14 mouse cellular contexts compared by ENCODE assay signal in genomic region chr4:128755064-128755463, GRCm38 (mm10). TPM values are rescaled to one million over a fixed set of nuclear protein-coding genes. Genes with fewer than 3 reads are reported as not detected.
DNase-seq lines count a peak whose midpoint lies in the region; ATAC-seq lines count a peak whose summit lies in the region.
"Had no signal": no experiment of that assay in that cellular context is flagged by ENCODE, and none has a peak within 500 bp of the region (broad histone marks: within the 10 kb centered on the region; RNA-seq: fewer than 3 reads in every experiment).

TSS of gene A3galt2 (plus strand) at chr4:128755364.

- H3K27me3 ChIP-seq in embryonic facial prominence, embryonic 10.5 days (replicated peaks; ENCODE audit: low read depth, poor library complexity, severe bottlenecking) = no peaks in the 10 kb centered on the region
- H3K27me3 ChIP-seq in forebrain, embryonic 12.5 days = no peaks in the 10 kb centered on the region
- H3K27me3 ChIP-seq in hindbrain, embryonic 15.5 days = no peaks in the 10 kb centered on the region
- H3K27me3 ChIP-seq in midbrain, embryonic 13.5 days = no peaks in the 10 kb centered on the region
- H3K27me3 ChIP-seq in liver, embryonic 11.5 days (replicated peaks; ENCODE audit: control insufficient read depth, insufficient read depth, low read length) = no peaks in the 10 kb centered on the region
- no peaks in the 10 kb centered on the region for H3K27me3 ChIP-seq in kidney, embryonic 16.5 days (ENCODE audit: insufficient read depth, low read length)
- H3K27me3 ChIP-seq: liver, embryonic 12.5 days had no signal

- DNase-seq in embryonic facial prominence, embryonic 10.5 days (ENCODE audit: low spot score) = no peak
- no peak for DNase-seq in spleen, postnatal 10 days (ENCODE audit: low spot score in 2 of 2)
- DNase-seq in liver, embryonic 11.5 days (ENCODE audit: low spot score) = no peak
- DNase-seq in cerebellum, adult 8-10 months = no peak
- DNase-seq: gastrocnemius, postnatal 14 days; kidney, postnatal 14 days; lung, postnatal 36 days; thymus, adult 18-20 months had no signal

- H3K36me3 ChIP-seq in embryonic facial prominence, embryonic 10.5 days (replicated peaks) = peaks cover 58% of the 10 kb centered on the region
- H3K36me3 ChIP-seq in forebrain, embryonic 12.5 days (replicated peaks) = peaks cover 55% of the 10 kb centered on the region
- peaks cover 32% of the 10 kb centered on the region for H3K36me3 ChIP-seq in hindbrain, embryonic 15.5 days
- peaks cover 44% of the 10 kb centered on the region for H3K36me3 ChIP-seq in midbrain, embryonic 13.5 days
- H3K36me3 ChIP-seq in liver, embryonic 11.5 days (ENCODE audit: control insufficient read depth, insufficient read depth, low read length) = peaks cover 22% of the 10 kb centered on the region; the same call in 1 of the 2 replicates
- peaks cover 35% of the 10 kb centered on the region for H3K36me3 ChIP-seq in kidney, embryonic 16.5 days (ENCODE audit: insufficient read depth, low read length)

- no peak for ATAC-seq in forebrain, embryonic 12.5 days (ENCODE audit: low FRiP score)
- ATAC-seq in hindbrain, embryonic 15.5 days (ENCODE audit: low FRiP score, low read depth) = no peak
- no peak for ATAC-seq in midbrain, embryonic 13.5 days
- no peak for ATAC-seq in liver, embryonic 11.5 days (replicated peaks; ENCODE audit: low FRiP score)
- ATAC-seq in kidney, embryonic 16.5 days (ENCODE audit: low FRiP score, low TSS enrichment) = no peak
- ATAC-seq: liver, embryonic 12.5 days had no signal

- no peak within 1 kb of the TSS for H3K4me2 ChIP-seq in forebrain, embryonic 12.5 days
- no peak within 1 kb of the TSS for H3K4me2 ChIP-seq in hindbrain, embryonic 15.5 days
- no peak within 1 kb of the TSS for H3K4me2 ChIP-seq in midbrain, embryonic 13.5 days (replicated peaks)
- no peak within 1 kb of the TSS for H3K4me2 ChIP-seq in liver, embryonic 11.5 days
- H3K4me2 ChIP-seq in kidney, embryonic 16.5 days (replicated peaks; ENCODE audit: low read depth, low read length) = no peak within 1 kb of the TSS
- H3K4me2 ChIP-seq: heart, embryonic 11.5 days; liver, embryonic 12.5 days had no signal

- no peak within 1 kb of the TSS; the same call in 1 of the 2 replicates for H3K9ac ChIP-seq in forebrain, embryonic 12.5 days
- H3K9ac ChIP-seq in hindbrain, embryonic 15.5 days = no peak within 1 kb of the TSS
- H3K9ac ChIP-seq in midbrain, embryonic 13.5 days (replicated peaks) = no peak within 1 kb of the TSS
- H3K9ac ChIP-seq in liver, embryonic 11.5 days (ENCODE audit: low read depth, low read length) = no peak within 1 kb of the TSS
- no peak within 1 kb of the TSS for H3K9ac ChIP-seq in kidney, embryonic 16.5 days (replicated peaks; ENCODE audit: low read length)
- H3K9ac ChIP-seq: liver, embryonic 12.5 days had no signal

- 71% methylated on average over 3 of the region's 3 CpGs for WGBS in embryonic facial prominence, embryonic 10.5 days
- WGBS in forebrain, embryonic 12.5 days = 78% methylated on average over 3 of the region's 3 CpGs
- WGBS in hindbrain, embryonic 15.5 days = 75% methylated on average over 3 of the region's 3 CpGs
- 80% methylated on average over 3 of the region's 3 CpGs for WGBS in midbrain, embryonic 13.5 days
- WGBS in liver, embryonic 11.5 days = 84% methylated on average over 3 of the region's 3 CpGs
- WGBS in kidney, embryonic 16.5 days = 53% methylated on average over 3 of the region's 3 CpGs

- H3K4me1 ChIP-seq in embryonic facial prominence, embryonic 10.5 days = peaks cover 22% of the 10 kb centered on the region
- peaks cover 14% of the 10 kb centered on the region for H3K4me1 ChIP-seq in forebrain, embryonic 12.5 days
- no peaks in the 10 kb centered on the region for H3K4me1 ChIP-seq in hindbrain, embryonic 15.5 days (replicated peaks)
- peaks cover 15% of the 10 kb centered on the region; the same call in 1 of the 2 replicates for H3K4me1 ChIP-seq in midbrain, embryonic 13.5 days (replicated peaks)
- H3K4me1 ChIP-seq in liver, embryonic 11.5 days (replicated peaks; ENCODE audit: control insufficient read depth, insufficient read depth, low read length) = peaks cover 8% of the 10 kb centered on the region
- H3K4me1 ChIP-seq in kidney, embryonic 16.5 days (ENCODE audit: insufficient read depth, low read length) = peaks cover 10% of the 10 kb centered on the region; the same call in 1 of the 2 replicates

- H3K4me3 ChIP-seq in embryonic facial prominence, embryonic 10.5 days = no peak within 1 kb of the TSS
- no peak within 1 kb of the TSS for H3K4me3 ChIP-seq in forebrain, embryonic 12.5 days (replicated peaks)
- H3K4me3 ChIP-seq in hindbrain, embryonic 15.5 days = no peak within 1 kb of the TSS
- no peak within 1 kb of the TSS for H3K4me3 ChIP-seq in midbrain, embryonic 13.5 days (replicated peaks)
- H3K4me3 ChIP-seq in liver, embryonic 11.5 days (ENCODE audit: low read depth, low read length) = no peak within 1 kb of the TSS
- H3K4me3 ChIP-seq in kidney, embryonic 16.5 days (ENCODE audit: low read length) = no peak within 1 kb of the TSS
- H3K4me3 ChIP-seq: liver, embryonic 12.5 days had no signal

- H3K9me3 ChIP-seq in embryonic facial prominence, embryonic 10.5 days = no peaks in the 10 kb centered on the region
- H3K9me3 ChIP-seq in forebrain, embryonic 12.5 days = no peaks in the 10 kb centered on the region
- no peaks in the 10 kb centered on the region for H3K9me3 ChIP-seq in hindbrain, embryonic 15.5 days
- no peaks in the 10 kb centered on the region for H3K9me3 ChIP-seq in midbrain, embryonic 13.5 days
- no peaks in the 10 kb centered on the region for H3K9me3 ChIP-seq in liver, embryonic 11.5 days (ENCODE audit: control insufficient read depth, low read length)
- no peaks in the 10 kb centered on the region for H3K9me3 ChIP-seq in kidney, embryonic 16.5 days (ENCODE audit: low read length)
- H3K9me3 ChIP-seq: liver, embryonic 12.5 days had no signal

- H3K27ac ChIP-seq in embryonic facial prominence, embryonic 10.5 days (replicated peaks) = peak within 1 kb of the TSS; percentile 59
- peak within 1 kb of the TSS; percentile 69 for H3K27ac ChIP-seq in forebrain, embryonic 12.5 days
- peak within 1 kb of the TSS; percentile 18; the same call in 1 of the 2 replicates for H3K27ac ChIP-seq in hindbrain, embryonic 15.5 days (replicated peaks)
- peak within 1 kb of the TSS; percentile 76 for H3K27ac ChIP-seq in midbrain, embryonic 13.5 days
- no peak within 1 kb of the TSS for H3K27ac ChIP-seq in liver, embryonic 11.5 days (ENCODE audit: low read depth, low read length)
- H3K27ac ChIP-seq in kidney, embryonic 16.5 days (ENCODE audit: low read length) = no peak within 1 kb of the TSS
- H3K27ac ChIP-seq: liver, embryonic 12.5 days had no signal

RNA-seq across cellular contexts. Expression of gene A3galt2, which starts in this region (rescaled TPM):
- 0.09 and 0.12 TPM in 2 replicates for polyA plus RNA-seq in embryonic facial prominence, embryonic 10.5 days (2016; fragmentation: Nextera tagmentation; extraction: Ambion mirVana)
- 0.38 and 0.57 TPM in 2 replicates for polyA plus RNA-seq in forebrain, embryonic 12.5 days (2016; fragmentation: Nextera tagmentation; extraction: Ambion mirVana)
- 0.18 and 0.24 TPM in 2 replicates for polyA plus RNA-seq in hindbrain, embryonic 15.5 days (2015; fragmentation: Nextera tagmentation; extraction: Ambion mirVana)
- polyA plus RNA-seq in midbrain, embryonic 13.5 days (2015; fragmentation: Nextera tagmentation; extraction: Ambion mirVana) = 0.23 and 0.58 TPM in 2 replicates
- polyA plus RNA-seq in liver, embryonic 11.5 days (2014; fragmentation: Nextera tagmentation; extraction: Ambion mirVana) = 0.14 TPM in 1 of 2 replicates, not detected in the other
- 0.24 and 0.35 TPM in 2 replicates for polyA plus RNA-seq in kidney, embryonic 16.5 days (2015; fragmentation: Nextera tagmentation; extraction: Ambion mirVana)

Comparison
In these comparisons a context has a peak if more than half of its experiments do, and no peak if none do; other contexts are left out.
1. H3K27ac ChIP-seq: peak in embryonic facial prominence, embryonic 10.5 days (single experiment), forebrain, embryonic 12.5 days (single experiment), hindbrain, embryonic 15.5 days (single experiment) and midbrain, embryonic 13.5 days (single experiment); none in liver, embryonic 11.5 days (single experiment) and kidney, embryonic 16.5 days (single experiment).